Mouse (Mus musculus) heart, postnatal 0 days (tissue): ENCODE results near the gene Ptpn11. TPM values are rescaled to one million over a fixed set of nuclear protein-coding genes. Genes with fewer than 3 reads are reported as not detected.
"Not testable (repeated sequence)": the region's sequence is repeated elsewhere in the genome, so short reads cannot be mapped to it uniquely, and the experiment has no call there.

ENCODE experiments used
- ATAC-seq: fragments of 200-750 bp; cut with Nextera tagmentation; 2 replicates; pipeline ENCODE4 v1.8.0; 2017; ENCODE audit warnings: low read depth, moderate number of reproducible peaks, moderate library complexity; ENCODE audit not compliant: insufficient read depth
- DNase-seq: peaks from one replicate; pipeline ENCODE4 v3.0.0-alpha.2; 2016; ENCODE audit warnings: low spot score
- H3K27ac ChIP-seq: fragments of 300-500 bp; sonication (generic); 2 replicates; pipeline ENCODE4 v1.5.1; 2014; ENCODE audit warnings: low read depth, mild to moderate bottlenecking
- H3K27me3 ChIP-seq: fragments of 300-500 bp; sonication (generic); 2 replicates; pipeline ENCODE4 v1.6.1; 2014; ENCODE audit warnings: low read length, mixed read lengths; ENCODE audit not compliant: control insufficient read depth, insufficient read depth
- H3K36me3 ChIP-seq: fragments of 300-500 bp; sonication (generic); replicated peaks from 2 replicates; pipeline ENCODE4 v1.6.1; 2014; ENCODE audit warnings: low read length, mixed read lengths; ENCODE audit not compliant: control insufficient read depth, insufficient read depth
- H3K4me1 ChIP-seq: fragments of 300-500 bp; sonication (generic); 2 replicates; pipeline ENCODE4 v1.6.1; 2014; ENCODE audit warnings: antibody characterized with exemption; ENCODE audit not compliant: control insufficient read depth, insufficient read depth
- H3K4me2 ChIP-seq: fragments of 300-500 bp; sonication (generic); 2 replicates; pipeline ENCODE4 v1.6.1; 2014; ENCODE audit warnings: low read depth, mild to moderate bottlenecking, low read length, moderate library complexity
- H3K4me3 ChIP-seq: fragments of 300-500 bp; sonication (generic); 2 replicates; pipeline ENCODE4 v1.5.1; 2014; ENCODE audit warnings: low read depth, low read length
- H3K9ac ChIP-seq: fragments of 300-500 bp; sonication (generic); replicated peaks from 2 replicates; pipeline ENCODE4 v1.6.1; 2014; ENCODE audit warnings: low read depth, low read length, mixed read lengths
- H3K9me3 ChIP-seq: fragments of 300-500 bp; sonication (generic); replicated peaks from 2 replicates; pipeline ENCODE4 v1.6.1; 2016; ENCODE audit warnings: low read length; ENCODE audit not compliant: control insufficient read depth
- CTCF ChIP-seq: IDR thresholded peaks from 2 replicates; pipeline ENCODE4 v1.5.1; 2016; ENCODE audit warnings: antibody characterized with exemption, control low read depth, low read depth
- EP300 ChIP-seq: IDR thresholded peaks from 2 replicates; pipeline ENCODE4 v1.6.1; 2016; ENCODE audit warnings: antibody characterized with exemption, low read depth
- WGBS: fragments of 180-500 bp; shearing (Covaris S2); extraction: QIAGEN DNeasy Blood & Tissue Kit; methylation state at CpG from one replicate; pipeline ENCODE4 v1.1.7; 2014; 5-methylcytosine and 5-hydroxymethylcytosine counted together
- polyA plus RNA-seq: library from polyadenylated mRNA; unstranded; fragments of >200 nt; fragmentation: Nextera tagmentation; extraction: Ambion mirVana; gene quantifications from 2 replicates; pipeline ENCODE4 v1.2.1, GENCODE M21; 2015
- total RNA-seq: library from RNA; depleted of rRNA; stranded (reverse); fragments of >200 nt; gene quantifications from 2 replicates; pipeline ENCODE4 v1.2.3, GENCODE M21; 2014; ENCODE audit warnings: low replicate concordance

Gene Ptpn11
- total and polyA plus RNA-seq, 2 experiments from 2014 or later = 24.7 to 45.5 TPM

DNA sequence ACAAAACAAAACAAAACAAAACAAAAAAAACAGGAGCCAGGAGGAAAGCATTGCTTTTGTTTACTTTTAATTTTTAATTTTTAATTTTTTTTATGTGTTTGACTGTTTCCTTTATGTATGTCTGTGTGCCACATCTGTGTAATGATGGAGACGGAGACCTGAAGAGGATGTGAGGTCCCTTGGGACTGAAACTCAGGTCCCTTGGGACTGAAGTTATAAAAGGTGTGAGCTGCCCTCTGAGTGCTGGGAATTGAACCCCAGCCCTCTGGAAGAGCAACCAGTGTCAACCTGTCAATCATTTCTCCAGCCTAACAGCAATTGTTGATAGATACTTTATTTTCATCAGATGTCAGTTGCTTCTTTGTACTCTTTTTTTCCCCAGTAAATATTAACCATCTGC lies 28.0 kb upstream of the Ptpn11 start:
- TF ChIP-seq EP300 (no peak), CTCF (no peak)
- WGBS = 78% methylated on average over 1 of the region's 1 CpGs
- H3K36me3 ChIP-seq = no peaks in the 10 kb centered on the region
- H3K27ac ChIP-seq = no peak overlapping the region
- peaks cover 7% of the 10 kb centered on the region; the same call in 1 of the 2 replicates for H3K4me1 ChIP-seq
- no peak overlapping the region for H3K9ac ChIP-seq
- H3K4me2 ChIP-seq = no peak overlapping the region
- H3K9me3 ChIP-seq = no peaks in the 10 kb centered on the region
- no peak for DNase-seq
- no peak overlapping the region for H3K4me3 ChIP-seq
- no peaks in the 10 kb centered on the region for H3K27me3 ChIP-seq
- ATAC-seq = no peak

- H3K27me3 ChIP-seq = no peaks in the 10 kb centered on the region
- H3K4me2 ChIP-seq = no peak overlapping the region
- H3K9me3 ChIP-seq = no peaks in the 10 kb centered on the region
- no peak for DNase-seq
- TF ChIP-seq CTCF (no peak), EP300 (no peak)
- peaks cover 3% of the 10 kb centered on the region for H3K36me3 ChIP-seq
- H3K4me1 ChIP-seq = peaks cover 7% of the 10 kb centered on the region; the same call in 1 of the 2 replicates
- no peak for ATAC-seq
- H3K4me3 ChIP-seq = no peak overlapping the region
- no peak overlapping the region for H3K27ac ChIP-seq
- no peak overlapping the region for H3K9ac ChIP-seq
- 71% methylated on average over 2 of the region's 2 CpGs for WGBS
Observed at GRCm38 (mm10) chr5:121217313-121217634, 26.1 kb upstream of the Ptpn11 start.

- not testable (repeated sequence) for H3K27ac ChIP-seq, H3K4me2 ChIP-seq, H3K36me3 ChIP-seq, H3K4me3 ChIP-seq, H3K27me3 ChIP-seq, H3K4me1 ChIP-seq, ATAC-seq, H3K9ac ChIP-seq, DNase-seq, H3K9me3 ChIP-seq
- WGBS = 84% methylated on average over 9 of the region's 9 CpGs
Observed at GRCm38 (mm10) chr5:121216584-121217312, 25.6 kb upstream of the Ptpn11 start.

DNA sequence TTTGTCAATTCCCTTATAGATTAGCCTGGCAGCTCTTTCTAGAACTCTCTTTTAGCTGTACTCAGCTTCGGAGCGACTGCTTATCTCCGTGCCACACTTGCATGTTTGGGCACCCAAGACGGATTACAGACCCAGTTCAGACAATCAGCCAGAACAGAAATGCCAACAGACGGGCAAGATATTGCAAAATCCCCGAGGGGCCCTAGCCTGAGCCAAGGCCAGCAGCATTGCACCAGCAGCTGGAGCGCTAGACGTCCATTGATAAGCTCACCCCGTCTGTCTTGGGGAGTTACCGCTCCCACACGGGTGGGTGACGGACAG lies 24.9 kb upstream of the Ptpn11 start:
- H3K4me2 ChIP-seq = no peak overlapping the region
- ATAC-seq = no peak
- no peaks in the 10 kb centered on the region; the same call in 1 of the 2 replicates for H3K4me1 ChIP-seq
- H3K4me3 ChIP-seq = no peak overlapping the region
- no peaks in the 10 kb centered on the region for H3K9me3 ChIP-seq
- 51% methylated on average over 12 of the region's 12 CpGs for WGBS
- no peak overlapping the region for H3K27ac ChIP-seq
- H3K27me3 ChIP-seq = no peaks in the 10 kb centered on the region
- H3K36me3 ChIP-seq = peaks cover 14% of the 10 kb centered on the region
- H3K9ac ChIP-seq = no peak overlapping the region
- no peak for DNase-seq
- TF ChIP-seq CTCF (no peak), EP300 (no peak)

DNA sequence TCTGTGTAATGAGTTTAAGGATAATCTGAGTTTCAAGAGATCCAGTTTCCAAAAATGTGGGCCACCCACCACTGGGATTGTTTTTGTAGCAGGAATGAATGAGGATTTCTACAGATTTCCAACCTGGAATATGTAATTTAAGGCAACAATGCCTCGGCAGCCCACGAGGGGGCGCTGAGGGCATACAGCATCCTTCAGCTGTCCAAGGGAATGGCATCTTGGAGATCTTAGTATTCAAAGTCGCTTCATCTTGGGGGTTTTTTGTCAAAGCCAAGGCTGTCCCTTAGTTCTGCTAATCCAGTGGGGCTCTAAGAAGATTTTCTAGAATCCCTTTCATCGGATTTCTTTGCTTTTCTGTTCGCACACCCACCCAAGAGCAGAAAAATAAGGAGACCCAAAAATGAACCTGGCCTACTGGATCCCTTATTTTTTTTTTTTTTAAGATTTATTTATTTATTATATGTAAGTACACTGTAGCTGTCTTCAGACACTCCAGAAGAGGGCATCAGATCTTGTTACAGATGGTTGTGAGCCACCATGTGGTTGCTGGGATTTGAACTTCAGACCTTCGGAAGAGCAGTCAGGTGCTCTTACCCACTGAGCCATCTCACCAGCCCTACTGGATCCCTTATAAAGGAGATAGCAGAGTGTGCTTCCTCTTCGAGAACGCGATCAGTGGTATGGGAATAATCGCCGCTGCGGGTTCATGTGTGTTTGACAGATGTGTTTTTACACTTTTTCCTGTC lies 24.4 kb upstream of the Ptpn11 start:
- WGBS = 40% methylated on average over 13 of the region's 13 CpGs
- peaks cover 19% of the 10 kb centered on the region for H3K36me3 ChIP-seq
- H3K9me3 ChIP-seq = no peaks in the 10 kb centered on the region
- DNase-seq (peak; percentile 29), ATAC-seq (no peak)
- no peak overlapping the region for H3K4me3 ChIP-seq
- no peak overlapping the region for H3K27ac ChIP-seq
- no peaks in the 10 kb centered on the region for H3K27me3 ChIP-seq
- no peaks in the 10 kb centered on the region for H3K4me1 ChIP-seq
- H3K4me2 ChIP-seq = no peak overlapping the region
- H3K9ac ChIP-seq = no peak overlapping the region
- TF ChIP-seq CTCF (peak; percentile 95), EP300 (no peak)
